Mouse (Mus musculus) embryonic fibroblast, embryonic 13.5 days (primary cell): ENCODE results near the gene Zhx3.

Source experiments
- CTCF ChIP-seq: IDR thresholded peaks from 2 replicates; pipeline ENCODE4 v1.5.1; 2011; ENCODE audit warnings: mild to moderate bottlenecking, control low read depth, low read length, moderate library complexity, borderline replicate concordance; ENCODE audit not compliant: insufficient read depth
- POLR2A ChIP-seq: IDR thresholded peaks from 2 replicates; pipeline ENCODE4 v1.6.1; 2011; ENCODE audit warnings: low read depth, mild to moderate bottlenecking, control low read depth, low read length, moderate library complexity

DNA sequence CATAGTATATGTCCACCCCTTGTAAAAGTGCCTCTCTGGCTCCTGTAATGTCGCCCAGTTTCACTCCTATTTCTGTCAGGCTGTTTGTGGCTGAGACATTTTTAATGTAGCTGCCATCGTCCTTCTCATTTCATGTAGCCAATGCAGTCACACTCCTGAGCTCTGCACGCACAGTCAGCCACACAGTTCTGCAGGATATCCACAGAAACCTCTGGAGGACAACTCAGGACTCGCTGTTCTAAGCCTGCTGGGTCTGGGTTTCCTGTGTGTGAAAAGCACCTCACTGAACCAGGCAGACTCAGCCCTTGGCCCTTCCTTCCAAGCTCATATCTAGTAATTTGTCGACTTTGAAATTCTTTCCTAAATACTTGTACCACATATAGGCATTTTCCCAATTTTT lies 148.3 kb downstream of the Zhx3 start:
- TF ChIP-seq CTCF = no peak
- TF ChIP-seq POLR2A = no peak
